Mouse (Mus musculus) heart, adult 11 months (tissue): Measurements from ENCODE around the gene A830031A19Rik.
A peak's percentile ranks its signal among the peaks of the same experiment; 100 is the strongest.

Experiments used
- DNase-seq: peaks from one replicate; pipeline ENCODE4 v3.0.0; 2022

Gene A830031A19Rik

DNA sequence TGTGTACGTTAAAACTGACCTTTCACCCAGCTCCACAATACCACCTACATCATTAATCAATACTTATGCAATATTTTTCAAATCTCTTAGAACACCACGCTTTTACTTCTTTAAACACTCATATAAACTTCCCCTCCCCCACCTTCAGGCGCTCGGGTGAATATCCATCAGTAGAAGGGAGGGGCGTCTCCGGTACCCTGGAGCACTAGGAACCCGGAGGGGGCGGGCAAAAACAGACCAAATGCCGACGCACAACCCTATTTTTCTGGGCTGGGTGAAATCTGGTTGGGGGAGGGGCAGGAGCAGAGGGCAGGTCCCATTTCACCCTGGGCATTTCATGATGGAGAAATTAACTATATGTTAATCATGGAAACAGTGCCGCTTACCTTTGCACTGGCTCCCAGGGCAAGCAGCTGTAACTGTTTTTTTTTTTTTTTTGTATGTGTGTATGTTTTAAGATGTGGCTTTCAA lies at the start of gene A830031A19Rik:
Gene A830031A19Rik (minus strand): TSS at position 421 of the 471 bp plus-strand sequence.
- DNase-seq: no peak

DNA sequence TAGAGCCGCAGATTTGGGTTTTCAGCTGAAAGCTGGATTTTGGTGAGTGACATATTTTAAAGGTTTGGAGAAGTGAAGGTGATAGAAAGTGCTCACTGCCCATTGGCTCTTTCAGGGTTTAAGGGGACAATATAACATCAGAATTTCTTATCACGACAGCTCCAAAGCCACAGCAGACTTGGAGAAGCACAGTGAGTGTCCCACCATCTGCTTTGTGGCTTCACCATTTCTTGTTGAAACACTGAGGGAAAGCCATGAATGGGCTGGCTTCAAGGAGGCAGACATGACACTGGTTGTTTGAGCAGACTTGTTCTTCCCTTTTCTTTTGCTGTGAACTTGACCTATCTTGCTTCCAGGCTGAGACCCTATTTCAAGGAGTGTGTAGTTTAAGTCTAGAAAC lies 49.1 kb upstream of the A830031A19Rik start:
- DNase-seq: no peak

DNA sequence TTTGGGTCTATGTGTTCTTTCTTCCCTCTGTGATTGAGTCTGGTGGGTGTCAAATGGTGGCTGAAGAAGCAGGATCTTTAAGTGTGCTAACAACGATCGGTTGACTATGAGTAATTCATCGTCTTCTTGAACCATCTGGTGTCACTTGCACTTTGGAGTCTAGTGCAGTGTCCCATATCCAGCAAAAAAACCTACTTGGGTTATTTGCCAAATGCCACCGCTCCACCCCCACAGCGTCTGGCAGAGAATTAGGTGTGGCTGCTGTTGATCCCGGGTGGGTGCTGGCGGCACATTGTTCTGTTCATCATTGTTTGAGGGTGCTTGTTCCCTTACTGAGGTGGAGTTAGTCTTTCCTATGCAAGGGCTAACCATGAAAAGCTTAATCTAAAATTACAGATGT lies 48.0 kb upstream of the A830031A19Rik start:
- no peak for DNase-seq

DNA sequence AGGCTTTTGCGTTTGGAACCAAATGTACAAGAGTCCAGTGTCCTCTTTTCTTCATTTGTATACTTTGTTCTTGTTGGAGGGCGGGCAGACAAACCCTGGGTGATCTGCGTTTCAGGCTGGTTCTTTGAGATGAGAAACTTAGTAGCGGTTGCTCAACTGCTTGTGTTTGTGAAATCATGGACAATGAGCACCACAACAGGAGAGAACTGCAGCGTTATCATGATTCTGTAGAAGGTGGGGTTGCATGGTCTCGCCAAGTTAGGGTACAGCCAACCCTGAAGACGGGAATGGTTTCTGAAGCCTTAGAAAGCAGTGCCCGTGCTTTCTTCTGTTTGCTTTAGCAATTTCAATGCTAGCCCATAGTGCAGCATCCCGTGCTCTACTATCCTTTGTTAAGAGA lies 46.3 kb upstream of the A830031A19Rik start:
- no peak for DNase-seq

DNA sequence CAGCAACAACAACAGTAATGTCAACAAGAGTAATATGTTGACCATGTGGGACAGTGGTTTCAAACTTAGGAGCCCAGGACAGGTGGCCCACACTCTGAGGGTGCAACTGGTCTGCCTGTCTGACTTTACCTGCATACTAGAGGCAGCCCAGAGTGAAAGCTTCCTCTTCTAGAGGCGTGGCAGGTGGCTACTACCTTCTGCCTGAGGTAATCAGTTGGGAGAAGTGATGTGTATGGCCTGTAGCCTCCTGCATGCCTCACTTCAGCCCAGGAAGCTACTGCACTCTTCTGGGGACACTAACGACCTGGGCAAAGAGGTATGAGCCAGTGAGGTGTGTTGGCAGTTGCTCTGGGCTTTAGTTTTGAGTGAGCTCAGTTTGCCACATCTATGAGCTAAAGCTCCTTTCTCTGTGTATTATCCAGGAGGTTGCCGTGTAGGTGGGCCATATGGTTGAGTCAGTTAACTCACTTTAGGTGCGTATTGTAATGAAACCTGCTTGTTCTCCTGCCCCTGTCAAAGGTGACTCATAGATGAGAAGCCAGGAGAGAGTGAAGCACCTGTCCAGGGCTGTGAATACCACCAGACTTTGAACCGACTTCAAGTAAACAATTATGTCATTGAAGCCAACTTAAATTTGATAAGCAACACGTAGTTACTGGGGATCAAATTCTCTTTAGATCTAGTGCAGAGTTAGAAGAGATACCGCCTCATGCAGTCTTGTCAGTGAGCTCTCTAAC lies 41.9 kb upstream of the A830031A19Rik start:
- DNase-seq: peak; percentile 71

DNA sequence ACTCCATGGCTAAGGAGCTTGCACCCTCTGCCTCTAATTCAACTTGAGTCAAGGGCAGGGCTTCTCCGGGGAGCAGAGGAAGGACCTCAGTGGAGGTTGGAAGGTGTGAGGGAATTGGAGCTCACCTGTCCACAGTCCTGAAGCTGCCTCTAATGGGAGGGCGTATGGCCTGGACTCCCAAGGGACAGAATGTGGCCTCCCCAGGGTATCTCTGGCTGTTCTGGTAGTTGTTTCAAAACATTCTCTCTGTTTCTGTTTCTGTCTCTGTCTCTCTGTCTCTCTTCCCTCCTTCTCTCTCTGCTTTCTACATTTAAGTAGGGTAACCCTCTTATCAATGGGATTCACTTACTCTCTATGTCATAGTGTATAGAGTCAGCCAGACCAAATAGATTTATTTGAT lies 41.2 kb upstream of the A830031A19Rik start:
- peak; percentile 64 for DNase-seq

DNA sequence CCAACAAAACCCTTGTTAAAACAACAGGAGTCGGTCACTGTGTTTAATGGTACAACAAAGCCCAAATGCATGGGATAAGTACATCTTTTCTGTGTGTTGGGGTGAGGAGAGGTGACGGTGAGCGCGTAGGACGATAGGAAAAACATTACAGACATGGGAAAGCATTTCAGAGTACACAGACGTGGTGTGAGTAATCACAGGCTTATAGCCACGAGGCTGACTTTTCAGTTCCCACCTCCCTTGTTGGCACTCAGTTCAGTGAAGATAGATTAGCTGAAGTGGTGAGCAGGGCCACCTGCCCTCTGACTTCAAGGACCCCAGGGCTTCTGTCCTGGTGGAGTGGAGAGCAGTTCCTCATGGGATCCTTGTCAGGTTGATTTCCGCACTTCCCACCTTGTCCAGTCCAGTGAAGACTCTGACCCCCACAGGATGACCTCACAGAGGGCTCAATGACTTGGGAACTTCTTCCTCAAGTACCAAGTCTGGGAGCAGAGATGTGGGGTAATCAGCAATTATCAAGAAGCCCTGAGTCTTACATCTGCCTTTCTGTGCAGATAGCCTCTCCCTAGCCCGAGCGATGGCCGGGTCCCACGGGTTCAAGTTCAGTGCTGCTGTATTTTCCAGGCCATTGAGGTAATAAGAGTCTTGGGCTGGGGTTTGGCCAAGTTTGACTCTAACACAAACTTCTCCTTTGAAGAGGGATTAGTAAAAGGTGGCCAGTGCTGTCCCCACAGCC lies 40.3 kb upstream of the A830031A19Rik start:
- peak; percentile 77 for DNase-seq

DNA sequence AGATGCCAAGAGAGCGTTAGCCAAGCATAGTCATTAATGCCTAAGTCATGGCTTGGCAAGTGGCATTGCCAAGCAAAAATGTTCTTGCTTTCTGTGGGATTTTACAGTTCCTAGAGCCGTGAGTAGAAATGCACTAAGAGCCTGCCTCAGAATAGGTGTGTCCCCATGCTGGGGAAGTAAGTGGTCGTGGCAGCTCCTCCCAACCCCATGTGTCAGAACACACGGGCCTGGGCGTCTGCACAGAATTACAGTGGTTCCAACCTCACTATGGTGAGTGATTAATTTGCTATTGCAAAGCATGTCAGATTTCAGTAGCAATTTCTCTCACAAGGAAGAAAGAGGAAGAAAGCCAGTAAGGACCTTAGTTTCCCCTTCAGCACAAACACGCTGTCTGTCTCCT lies 36.9 kb upstream of the A830031A19Rik start:
- peak; percentile 61 for DNase-seq

DNA sequence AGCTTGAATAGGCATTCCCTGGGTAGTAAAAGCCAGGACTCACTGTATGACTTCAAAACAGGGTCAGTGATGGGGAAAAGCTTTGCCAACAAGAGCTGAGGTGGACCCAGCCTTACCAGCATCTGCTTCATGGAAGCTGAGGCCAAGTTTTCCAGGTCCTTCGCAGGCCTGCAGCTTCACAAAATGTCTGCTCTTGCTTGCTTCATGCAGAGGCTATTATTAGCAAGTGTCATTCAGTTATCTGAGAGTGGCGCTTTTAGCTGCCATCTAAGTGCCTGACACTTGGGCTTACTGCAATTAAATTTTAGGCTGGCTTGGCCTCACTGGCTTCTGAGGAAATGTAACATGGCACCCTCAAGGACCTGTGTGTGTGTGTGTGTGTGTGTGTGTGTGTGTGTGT lies 35.3 kb upstream of the A830031A19Rik start:
- peak; percentile 54 for DNase-seq

DNA sequence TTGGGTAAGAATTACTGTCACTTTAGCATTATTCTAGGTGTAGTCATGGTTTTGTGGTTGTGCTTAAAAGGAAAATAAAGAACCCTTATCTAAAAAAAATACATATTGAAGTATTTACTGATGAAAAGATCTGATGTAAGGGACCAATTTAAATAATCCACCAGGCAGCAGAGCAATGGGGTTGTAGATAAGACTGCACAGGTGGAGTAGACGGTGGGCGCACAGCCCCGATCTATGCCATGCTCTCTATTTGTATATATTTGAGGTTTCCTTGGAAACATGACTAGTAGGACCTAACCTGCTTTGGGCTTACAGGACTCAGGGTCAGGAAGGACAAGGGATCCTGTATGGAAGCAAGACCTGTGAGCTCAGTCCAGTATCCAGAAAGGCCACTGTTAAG lies 34.5 kb upstream of the A830031A19Rik start:
- DNase-seq: peak; percentile 51

DNA sequence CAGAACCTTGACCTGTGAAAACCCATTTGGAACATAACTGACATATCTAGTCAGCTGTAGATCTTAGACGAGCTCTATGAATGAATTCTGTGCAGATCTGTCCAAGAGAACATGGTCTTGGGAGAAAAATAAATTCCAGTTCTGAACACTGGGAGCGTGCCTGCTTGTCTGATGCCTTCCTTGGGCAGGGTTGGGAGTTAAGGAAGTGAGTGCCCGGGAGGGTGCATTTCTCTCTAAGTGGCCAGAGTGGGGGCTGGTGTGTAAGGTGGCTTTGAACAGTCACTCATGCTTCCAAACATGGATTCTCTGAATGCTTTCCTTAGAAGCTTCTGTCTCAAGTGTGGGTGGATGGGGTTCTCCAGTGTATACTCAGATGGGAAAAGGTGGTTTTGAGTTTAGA lies 34.1 kb upstream of the A830031A19Rik start:
- no peak for DNase-seq

DNA sequence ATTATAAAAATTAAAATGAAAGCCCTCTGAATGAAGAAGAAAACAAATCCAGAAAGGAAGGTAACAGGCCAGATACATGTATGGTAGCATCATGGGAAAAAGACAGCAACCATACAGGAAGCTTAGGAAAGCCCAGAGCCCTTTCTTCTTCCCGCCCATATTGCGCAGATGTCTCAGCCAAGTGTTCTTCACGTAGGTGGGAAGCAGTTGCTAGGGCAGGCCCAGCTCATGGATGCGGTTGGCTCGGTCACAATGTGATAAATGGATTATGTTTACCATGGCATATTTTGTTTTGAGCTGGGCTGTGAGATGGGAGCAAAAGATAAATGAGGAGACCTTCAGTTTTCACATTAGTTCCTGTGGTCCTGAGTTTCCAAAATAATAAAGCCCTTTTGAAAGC lies 32.6 kb upstream of the A830031A19Rik start:
- peak; percentile 18 for DNase-seq

DNA sequence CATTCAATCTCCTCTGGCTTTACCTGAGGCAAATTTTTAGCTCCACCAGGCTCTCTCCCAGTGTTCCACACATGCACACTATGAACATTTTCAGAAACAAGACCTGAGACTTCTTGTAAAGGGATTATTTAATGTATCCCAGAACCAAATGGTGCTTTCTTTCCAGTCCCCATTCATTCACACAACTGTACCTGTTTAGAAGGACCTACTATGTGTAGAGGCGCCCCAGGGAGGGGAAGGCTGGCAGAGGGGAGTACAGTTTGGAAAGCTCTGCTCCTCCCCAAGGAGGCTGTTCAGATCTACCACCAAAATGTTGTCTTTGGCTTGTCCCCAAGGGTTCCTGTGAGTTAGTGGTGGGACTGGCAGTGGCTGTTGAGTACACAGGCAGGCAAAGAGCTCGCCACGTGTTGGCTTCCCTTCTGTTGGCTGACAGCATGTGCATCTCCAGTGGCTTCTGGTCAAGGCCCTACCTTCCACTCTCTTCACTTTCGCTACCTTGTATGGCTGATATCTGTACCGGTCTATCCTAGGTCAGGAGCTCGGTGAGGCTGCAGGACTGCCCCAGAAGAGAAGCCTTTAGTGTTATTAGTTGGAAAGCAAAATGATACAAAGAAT lies 28.4 kb upstream of the A830031A19Rik start:
- peak; percentile 80 for DNase-seq

DNA sequence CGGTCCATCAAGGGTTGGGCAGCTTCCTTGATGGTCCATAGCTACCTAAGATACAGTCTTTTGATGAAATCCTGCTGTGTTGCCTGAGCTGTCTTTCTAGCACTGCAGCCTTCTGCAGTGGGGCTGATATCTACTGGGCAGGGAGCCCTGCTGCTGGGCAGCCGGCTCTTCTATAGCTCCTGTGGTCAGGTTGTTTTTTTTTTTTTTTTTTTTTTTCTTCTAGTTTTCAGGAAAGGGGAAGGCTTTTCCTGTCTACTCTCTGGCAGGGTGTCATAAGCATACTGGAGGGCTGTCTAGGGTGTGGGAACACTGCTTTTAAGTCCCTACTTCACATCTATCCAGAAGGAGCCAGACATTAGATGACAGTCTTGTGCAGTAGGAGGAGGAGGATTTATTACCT lies 27.5 kb upstream of the A830031A19Rik start:
- DNase-seq: peak; percentile 64

DNA sequence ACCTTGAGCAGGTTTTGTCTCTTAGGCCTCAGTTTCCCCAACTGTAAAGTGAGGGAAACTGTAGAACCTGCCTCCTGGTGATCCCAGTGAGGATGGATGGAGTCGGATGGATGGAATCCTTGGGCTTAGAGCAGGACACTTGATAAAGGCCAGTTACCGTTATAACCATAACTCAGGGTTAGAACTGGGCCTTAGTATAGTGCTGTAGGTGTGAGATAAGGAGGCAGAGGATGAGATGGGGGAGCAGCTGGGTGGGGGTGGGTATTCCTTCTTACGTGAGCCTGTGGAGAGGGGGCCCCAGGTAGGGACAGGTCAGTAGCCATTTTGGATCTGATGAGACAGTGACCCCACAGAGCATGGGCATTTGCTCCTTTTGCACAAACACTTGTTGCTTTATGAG lies 26.8 kb upstream of the A830031A19Rik start:
- peak; percentile 59 for DNase-seq

DNA sequence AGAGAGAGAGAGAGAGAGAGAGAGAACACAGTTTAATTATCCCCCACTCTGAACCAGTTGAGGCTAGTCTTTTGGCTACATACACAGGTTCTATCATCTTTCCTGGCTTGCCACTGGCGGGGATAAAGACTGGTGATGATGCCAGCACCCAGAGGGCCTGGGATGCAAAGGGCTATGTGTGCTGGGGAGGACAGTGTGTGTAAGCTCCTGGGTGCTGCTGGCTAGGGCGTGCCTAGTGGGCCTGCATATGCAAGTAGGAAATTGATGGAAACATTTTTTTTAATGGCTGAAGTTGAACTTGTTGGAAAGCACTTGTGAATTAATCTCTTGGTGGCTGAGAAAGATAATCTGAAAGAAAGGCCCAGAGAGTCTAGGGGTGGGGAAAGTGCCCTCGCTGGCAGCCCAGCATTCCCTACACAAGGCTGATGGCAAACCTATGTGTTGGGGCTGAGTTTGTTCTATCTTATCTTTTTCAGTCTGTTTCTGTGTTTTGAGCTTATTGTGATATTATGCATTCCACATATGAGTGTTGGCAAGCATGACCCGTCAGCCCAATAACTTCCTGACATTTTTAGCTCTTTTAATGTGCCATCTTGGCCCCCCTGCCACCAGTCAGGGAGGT lies 25.7 kb upstream of the A830031A19Rik start:
- DNase-seq: peak; percentile 64

DNA sequence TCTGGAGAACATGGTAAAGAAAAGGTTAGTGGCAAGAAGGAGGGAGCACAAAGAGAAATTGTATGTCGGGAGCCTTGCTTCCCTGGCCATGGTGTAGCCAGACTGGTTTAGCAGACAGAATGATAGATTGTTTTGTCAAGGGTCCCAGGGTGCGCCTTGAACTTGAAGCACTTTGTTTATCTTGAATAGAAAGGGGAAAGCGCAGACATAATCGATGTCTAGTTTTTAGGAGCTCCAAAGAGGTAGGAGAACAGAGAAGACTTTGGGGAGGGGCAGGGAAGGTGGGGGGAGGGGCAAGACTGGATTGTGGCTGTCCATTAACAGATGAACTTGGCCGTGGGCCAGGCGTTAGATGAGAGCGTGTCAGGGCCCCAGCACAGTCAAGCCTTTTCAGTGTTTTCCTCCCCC lies 25.0 kb upstream of the A830031A19Rik start:
- DNase-seq: peak; percentile 70

DNA sequence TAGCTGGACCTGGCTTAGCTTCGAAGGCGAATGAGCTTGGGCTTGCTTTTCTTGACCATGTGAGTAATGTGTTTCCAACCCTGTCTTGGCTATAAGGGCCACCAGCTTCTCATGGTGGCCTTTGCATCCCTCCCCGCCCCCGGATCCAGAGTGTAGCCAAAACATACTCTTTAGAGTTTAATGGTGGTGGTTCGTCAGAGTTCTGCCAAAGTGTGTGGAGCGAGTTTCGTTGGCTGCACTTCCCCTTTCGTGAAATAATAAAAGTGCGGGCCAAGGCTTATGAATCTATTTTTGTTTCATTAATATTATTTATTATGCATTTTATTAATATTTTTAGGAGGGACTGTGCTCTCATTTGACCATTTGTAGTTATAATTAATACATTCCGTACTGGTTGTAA lies 24.4 kb upstream of the A830031A19Rik start:
- peak; percentile 73 for DNase-seq

DNA sequence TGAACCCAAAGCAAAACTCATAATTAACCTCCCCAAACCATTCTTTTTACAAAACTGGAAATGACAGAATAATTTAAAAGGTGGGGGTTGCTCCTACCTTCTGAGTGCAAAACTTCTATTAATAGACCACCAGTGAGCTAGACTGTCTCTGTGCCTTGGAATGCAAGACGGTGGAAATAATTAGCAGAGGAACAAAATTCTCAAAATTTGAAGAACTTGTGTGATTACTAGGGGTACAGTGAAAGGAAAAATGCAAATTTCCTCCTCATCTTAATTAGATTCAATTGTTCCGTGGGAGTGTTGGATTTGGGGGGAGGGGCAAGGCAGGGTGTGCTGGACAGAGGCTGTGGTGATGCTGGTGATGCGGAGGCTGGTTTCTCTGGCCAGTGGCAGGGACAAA lies 23.8 kb upstream of the A830031A19Rik start:
- peak; percentile 9 for DNase-seq

DNA sequence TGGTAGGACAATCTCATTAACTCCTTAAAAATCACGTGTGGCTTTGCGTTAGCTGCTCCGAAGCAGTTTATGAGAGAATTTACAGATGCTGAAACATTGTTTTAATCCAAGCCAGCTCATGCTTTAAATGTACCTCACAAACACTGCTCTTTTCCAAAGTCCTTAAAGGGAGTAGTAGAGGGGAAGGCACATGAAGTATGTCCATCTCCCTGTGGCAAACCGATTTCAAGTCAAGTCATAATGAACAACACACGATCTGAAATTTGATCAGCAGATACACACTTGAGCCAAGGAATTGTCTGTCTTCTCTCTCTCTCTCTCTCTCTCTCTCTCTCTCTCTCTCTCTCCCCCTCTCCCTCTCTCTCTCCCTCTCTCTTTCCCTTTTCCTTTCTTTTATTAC lies 23.2 kb upstream of the A830031A19Rik start:
- DNase-seq: peak; percentile 10

DNA sequence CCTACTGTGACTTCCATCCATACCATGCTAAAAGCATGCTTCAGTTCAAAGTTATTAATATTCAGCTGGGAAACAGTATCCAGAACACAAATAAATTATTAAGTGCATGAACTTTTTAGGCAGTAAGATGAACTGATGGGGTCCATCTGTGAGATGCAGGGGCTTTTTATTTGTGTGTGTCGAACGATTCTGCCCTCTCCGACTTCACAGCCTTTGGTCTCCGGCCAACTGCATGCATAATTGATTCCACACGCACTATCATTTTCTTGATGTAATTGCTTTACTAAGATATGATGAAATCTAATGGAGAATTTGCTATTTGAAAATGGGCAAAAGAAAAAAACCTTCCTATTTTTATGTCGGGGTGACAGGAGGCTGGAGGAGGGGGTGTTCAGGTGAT lies 22.2 kb upstream of the A830031A19Rik start:
- DNase-seq: peak; percentile 66

DNA sequence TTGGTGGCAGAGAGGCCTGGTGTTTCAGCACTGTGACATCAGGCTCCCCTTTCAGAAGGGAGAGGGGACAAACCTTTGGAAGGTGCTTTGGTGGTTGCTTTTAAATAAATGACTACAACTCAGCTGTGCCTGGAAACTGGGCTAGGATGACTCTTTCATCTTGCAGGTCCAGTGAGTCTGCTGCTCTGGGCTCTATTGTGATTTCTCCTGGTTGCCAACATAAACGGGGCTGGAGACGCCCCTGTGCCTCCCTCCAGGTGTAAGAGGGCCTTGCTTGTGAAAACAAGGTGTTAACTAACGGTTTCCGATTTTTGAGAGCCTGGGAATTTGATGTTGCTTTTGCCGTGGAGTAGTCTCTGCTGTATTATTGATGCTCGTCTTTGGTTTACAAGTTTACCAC lies 21.6 kb upstream of the A830031A19Rik start:
- DNase-seq: peak; percentile 41

DNA sequence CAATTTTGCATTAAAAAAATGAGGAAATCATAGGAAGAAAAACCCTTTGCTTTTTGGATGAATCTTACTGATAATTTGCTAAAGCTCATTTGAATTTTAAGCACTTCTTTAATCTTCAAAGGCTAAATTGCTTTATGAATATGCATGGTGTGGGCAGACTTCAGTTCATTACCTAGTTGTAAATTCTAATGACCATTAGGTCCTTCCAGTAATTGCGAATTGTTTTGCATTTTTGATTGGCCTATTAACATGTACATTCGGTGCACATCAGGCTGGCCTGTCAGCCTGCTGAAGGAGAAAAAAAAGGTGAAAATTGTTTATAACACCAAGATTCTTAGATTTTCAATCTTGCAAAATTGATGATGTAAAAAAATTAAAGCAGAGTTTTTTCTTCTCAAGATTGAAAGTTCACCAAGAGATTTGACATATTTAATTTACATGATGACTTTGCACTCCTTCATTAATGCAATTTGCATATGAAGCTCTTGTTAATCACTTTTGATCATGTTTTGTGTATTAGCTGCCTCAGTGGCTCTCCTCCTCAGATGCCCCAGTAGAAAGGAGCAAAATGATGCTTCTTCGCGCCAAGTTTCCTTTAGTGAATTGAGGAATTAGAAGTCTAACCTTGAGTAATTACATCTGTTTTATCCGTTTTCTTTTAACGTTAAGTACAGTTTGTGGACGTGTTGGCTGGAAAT lies 21.0 kb upstream of the A830031A19Rik start:
- DNase-seq: no peak
